Mouse (Mus musculus): ENCODE data around the gene Gm44511. TPM values are rescaled to one million over a fixed set of nuclear protein-coding genes. Genes with fewer than 3 reads are reported as not detected.
A peak's percentile ranks its signal among the peaks of the same experiment; 100 is the strongest.

Gm44511 gene
- not detected in 2 replicates for polyA plus RNA-seq (2015; fragmentation: Nextera tagmentation; extraction: Ambion mirVana)

DNA sequence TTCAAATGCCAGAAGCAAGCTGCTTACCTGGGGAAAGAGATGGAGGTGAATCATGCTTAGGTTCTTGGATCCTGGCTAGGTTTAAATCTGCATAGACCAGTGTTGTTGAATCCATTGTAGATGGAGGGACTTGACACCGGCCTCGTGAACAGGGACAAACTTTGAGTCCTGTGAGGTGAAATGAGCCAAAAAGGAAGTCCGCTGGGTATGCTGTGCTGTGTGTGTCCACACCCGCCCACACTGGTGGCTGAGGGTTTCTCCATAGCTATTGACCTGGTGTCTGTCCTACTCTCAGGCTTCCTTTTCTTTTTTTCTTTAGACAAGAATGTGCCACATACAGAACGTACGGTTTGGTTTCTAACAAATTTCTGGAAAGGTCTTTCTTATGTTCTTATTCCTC lies at the start of gene Gm44511, which contains the start of gene Klrb1b:
TSS of gene Gm44511 (minus strand) at position 184 of the 400 bp plus-strand sequence.
TSS of gene Klrb1b (minus strand) at position 200 of the 400 bp plus-strand sequence.
- Histone ChIP-seq H3K4me3 (no peak within 1 kb of the TSS), H3K27me3 (no peaks in the 10 kb centered on the region), H3K9me3 (no peaks in the 10 kb centered on the region), H3K4me1 (replicated peaks) (no peaks in the 10 kb centered on the region), H3K27ac (no peak within 1 kb of the TSS), H3K36me3 (no peaks in the 10 kb centered on the region), H3K9ac (no peak within 1 kb of the TSS), H3K4me2 (no peak within 1 kb of the TSS)
- 89% methylated on average over 6 of the region's 6 CpGs for WGBS
- ATAC-seq (ENCODE audit: low FRiP score) = no peak

DNA sequence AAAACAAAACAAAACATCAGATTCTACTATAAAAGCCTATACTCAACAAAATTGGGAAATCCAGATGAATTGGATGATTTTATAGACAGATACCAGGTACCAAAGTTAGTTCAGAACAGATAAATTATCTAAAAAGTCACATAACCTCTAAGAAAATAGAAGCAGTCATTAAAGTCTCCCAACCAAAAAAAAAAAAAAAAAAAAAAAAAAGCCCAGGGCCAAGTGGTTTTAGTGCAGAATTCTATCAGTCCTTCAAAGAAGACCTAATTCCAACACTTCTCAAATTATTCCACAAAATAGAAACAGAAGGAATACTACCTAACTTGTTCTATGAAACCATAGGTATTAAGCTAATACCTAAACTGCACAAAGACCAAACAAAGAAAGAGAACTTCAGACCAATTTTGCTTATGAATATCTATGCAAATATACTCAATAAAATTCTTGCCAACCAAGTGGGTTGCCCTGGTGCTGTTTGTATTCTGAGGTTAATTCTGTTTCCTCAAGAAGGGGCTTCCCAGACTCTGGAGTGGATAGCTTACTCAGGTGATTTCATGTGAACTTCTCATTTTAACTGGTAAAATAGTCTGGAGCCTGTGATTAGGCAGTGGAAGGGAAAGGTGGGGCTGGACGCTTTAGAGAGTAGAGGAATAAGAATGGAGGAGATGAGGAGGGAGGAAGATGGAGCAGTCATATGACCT lies 45.9 kb upstream of the Gm44511 start:
- Histone ChIP-seq H3K4me2 (no peak overlapping the region), H3K27ac (no peak overlapping the region), H3K4me1 (replicated peaks) (no peaks in the 10 kb centered on the region), H3K9ac (no peak overlapping the region), H3K27me3 (no peaks in the 10 kb centered on the region), H3K36me3 (no peaks in the 10 kb centered on the region), H3K4me3 (no peak overlapping the region), H3K9me3 (peaks cover 7% of the 10 kb centered on the region; the same call in 1 of the 2 replicates)
- whole genome bisulfite sequencing = 91% methylated on average over 1 of the region's 1 CpGs
- ATAC-seq (ENCODE audit: low FRiP score) = no peak

DNA sequence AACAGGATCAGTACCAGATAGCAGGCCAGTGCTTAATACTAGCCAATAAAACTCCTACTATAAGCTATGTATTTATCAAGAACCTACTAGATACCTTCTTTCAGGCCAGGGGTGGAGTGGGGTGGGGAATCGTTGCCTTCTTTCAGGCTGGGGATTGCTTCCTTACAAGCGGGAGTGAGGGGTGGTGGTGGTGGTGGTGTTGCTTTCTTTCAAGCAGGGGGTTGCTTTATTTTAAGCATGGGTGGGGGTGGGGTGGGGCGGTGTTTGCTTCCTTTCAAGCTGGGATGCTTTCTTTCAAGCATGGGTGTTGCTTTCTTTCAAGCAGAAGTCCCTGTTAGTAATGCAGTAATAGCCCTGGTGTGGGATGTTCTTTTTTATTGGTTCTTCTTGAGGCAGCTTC lies 42.7 kb upstream of the Gm44511 start:
- no peak overlapping the region for H3K9ac ChIP-seq
- no peak overlapping the region for H3K4me2 ChIP-seq
- no peak for ATAC-seq (ENCODE audit: low FRiP score)
- H3K36me3 ChIP-seq = no peaks in the 10 kb centered on the region
- no peaks in the 10 kb centered on the region for H3K9me3 ChIP-seq
- H3K27me3 ChIP-seq = no peaks in the 10 kb centered on the region
- H3K4me3 ChIP-seq = no peak overlapping the region
- no peak overlapping the region for H3K27ac ChIP-seq
- WGBS = 9% methylated on average over 3 of the region's 3 CpGs
- H3K4me1 ChIP-seq (replicated peaks) = no peaks in the 10 kb centered on the region

DNA sequence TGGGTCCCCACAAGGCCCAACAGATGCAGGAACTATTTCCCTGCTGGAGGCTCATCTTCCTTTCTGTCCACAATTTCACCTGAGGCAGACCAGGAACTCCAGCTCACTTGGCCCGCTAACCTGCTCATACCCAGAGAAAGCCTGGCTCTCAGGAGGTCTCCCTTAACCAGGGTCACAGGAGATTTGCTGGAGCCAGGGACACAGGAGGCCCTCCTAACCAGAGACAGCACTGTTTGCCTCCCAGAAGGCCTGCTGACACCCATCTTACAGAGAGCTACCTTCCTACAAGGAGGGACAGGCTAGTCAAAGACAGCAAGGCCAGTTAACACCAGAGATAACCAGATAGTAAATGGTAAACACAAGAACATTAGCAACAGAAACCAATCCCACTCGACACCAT lies 31.9 kb upstream of the Gm44511 start:
- ATAC-seq (ENCODE audit: low FRiP score) = no peak
- Histone ChIP-seq H3K9me3 (no peaks in the 10 kb centered on the region), H3K27ac (no peak overlapping the region), H3K4me2 (no peak overlapping the region), H3K27me3 (no peaks in the 10 kb centered on the region), H3K4me1 (replicated peaks) (no peaks in the 10 kb centered on the region), H3K36me3 (no peaks in the 10 kb centered on the region), H3K4me3 (no peak overlapping the region), H3K9ac (no peak overlapping the region)
- 86% methylated on average over 2 of the region's 2 CpGs for WGBS

DNA sequence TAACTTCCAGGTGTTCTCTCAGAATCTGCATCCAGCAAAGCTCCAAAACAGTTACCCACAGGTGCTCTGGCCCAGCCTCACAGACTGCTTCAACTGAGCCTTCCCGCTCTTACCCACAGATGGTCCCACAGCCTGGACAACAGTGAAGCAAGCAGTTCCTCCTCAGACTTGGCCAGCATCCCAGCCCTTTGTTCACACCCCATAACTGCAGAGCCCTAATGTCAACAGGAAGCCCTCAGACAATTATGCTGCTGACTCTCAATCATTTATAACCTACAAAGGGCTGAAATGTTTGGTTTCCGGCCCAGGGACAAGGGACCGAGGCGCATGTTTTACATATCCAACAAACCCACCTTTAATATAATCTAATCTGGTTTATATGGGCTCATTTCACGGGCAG lies 30.1 kb upstream of the Gm44511 start:
- no peaks in the 10 kb centered on the region for H3K9me3 ChIP-seq
- no peak overlapping the region for H3K4me3 ChIP-seq
- ATAC-seq (ENCODE audit: low FRiP score) = peak; percentile 52; the same call in 1 of the 2 replicates
- H3K27me3 ChIP-seq = no peaks in the 10 kb centered on the region
- H3K9ac ChIP-seq = no peak overlapping the region
- no peak overlapping the region for H3K27ac ChIP-seq
- H3K4me1 ChIP-seq (replicated peaks) = no peaks in the 10 kb centered on the region
- no peaks in the 10 kb centered on the region for H3K36me3 ChIP-seq
- 59% methylated on average over 5 of the region's 5 CpGs for WGBS
- H3K4me2 ChIP-seq = no peak overlapping the region

DNA sequence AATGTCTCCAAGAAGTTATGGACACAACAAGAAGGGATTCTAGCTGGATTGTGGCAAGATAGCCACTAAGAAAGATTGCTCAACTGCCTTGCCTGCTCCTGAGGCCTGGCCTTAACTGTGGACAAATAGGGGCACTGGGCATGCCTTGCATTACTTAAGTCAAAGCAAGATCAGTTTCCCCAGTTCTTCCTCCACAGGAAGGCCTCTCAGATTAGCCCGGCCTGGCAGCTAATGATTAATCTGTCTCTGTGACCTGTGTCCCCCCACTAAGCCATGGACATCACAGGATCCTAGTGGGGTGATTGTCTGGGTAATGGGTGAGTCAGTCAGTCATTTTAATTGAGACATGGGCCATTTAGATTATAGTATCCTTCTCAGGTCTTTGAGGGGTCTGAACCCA lies 29.4 kb upstream of the Gm44511 start:
- Histone ChIP-seq H3K4me3 (no peak overlapping the region), H3K27me3 (no peaks in the 10 kb centered on the region), H3K9ac (no peak overlapping the region), H3K9me3 (no peaks in the 10 kb centered on the region), H3K4me1 (replicated peaks) (no peaks in the 10 kb centered on the region), H3K36me3 (no peaks in the 10 kb centered on the region), H3K4me2 (no peak overlapping the region), H3K27ac (no peak overlapping the region)
- no peak for ATAC-seq (ENCODE audit: low FRiP score)
- WGBS = 56% methylated on average over 1 of the region's 1 CpGs

DNA sequence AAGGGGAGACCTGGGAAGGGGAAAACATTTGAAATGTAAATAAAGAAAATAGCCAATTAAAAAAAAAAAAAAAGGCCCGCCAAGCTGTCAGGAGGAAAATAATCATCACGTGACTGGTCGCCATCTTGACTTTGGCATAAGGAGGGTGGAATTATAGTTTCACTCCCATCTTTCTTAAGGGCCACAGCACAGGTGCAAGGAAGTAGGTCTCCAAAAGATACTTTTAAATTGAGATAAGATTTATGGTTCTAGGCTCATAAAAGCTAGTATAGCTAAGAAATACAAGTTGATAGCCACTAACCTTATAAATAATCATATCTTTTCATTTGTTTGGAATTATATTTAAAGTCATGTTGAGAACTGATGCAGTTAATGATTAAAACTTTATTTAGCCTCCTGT lies 28.8 kb upstream of the Gm44511 start:
- Histone ChIP-seq H3K36me3 (no peaks in the 10 kb centered on the region), H3K27me3 (no peaks in the 10 kb centered on the region), H3K4me1 (replicated peaks) (no peaks in the 10 kb centered on the region), H3K9me3 (no peaks in the 10 kb centered on the region), H3K9ac (no peak overlapping the region), H3K27ac (no peak overlapping the region), H3K4me3 (no peak overlapping the region), H3K4me2 (no peak overlapping the region)
- WGBS = 95% methylated on average over 3 of the region's 3 CpGs
- no peak for ATAC-seq (ENCODE audit: low FRiP score)

DNA sequence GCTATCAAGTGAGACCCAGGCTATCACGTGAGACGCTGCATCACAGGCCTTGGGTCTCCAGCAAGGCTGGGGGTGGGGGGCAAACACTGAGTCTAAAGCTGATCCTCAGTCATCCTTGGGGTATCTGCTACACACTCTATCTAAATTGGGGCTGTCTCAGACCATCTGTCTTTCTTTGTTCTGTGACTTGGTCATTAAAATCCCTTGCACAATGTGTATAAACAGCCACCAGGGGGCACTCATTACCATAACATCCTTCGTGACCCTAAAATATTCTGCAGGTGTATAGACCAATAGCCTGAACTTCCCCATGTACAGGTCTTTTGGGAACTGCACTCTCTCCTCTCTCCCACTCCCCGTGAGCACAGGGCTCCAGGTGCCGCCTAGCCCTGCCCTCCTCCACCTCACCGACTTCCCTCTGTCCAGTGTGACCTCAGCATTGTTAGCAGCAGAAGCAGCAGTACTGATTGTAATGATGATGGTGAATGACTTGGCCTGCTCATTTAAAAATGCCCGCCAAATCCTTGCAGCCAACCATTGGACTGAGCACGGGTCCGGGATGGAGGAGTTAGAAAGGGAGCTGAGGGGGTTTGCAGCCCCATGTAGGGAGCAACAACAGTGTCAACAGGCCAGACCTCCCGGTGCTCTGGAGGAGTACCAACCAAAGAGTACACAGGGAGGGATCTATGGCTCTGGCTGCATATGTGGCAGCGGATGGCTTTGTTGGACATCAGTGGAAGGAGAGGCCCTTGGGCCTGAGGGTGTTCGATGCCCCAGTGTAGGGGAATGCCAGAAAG lies 28.1 kb upstream of the Gm44511 start:
- peak; percentile 78 for ATAC-seq (ENCODE audit: low FRiP score)
- H3K9ac ChIP-seq = no peak overlapping the region
- no peaks in the 10 kb centered on the region for H3K27me3 ChIP-seq
- no peaks in the 10 kb centered on the region for H3K4me1 ChIP-seq (replicated peaks)
- no peaks in the 10 kb centered on the region for H3K36me3 ChIP-seq
- H3K27ac ChIP-seq = no peak overlapping the region
- 51% methylated on average over 12 of the region's 12 CpGs for WGBS
- H3K4me3 ChIP-seq = no peak overlapping the region
- no peaks in the 10 kb centered on the region for H3K9me3 ChIP-seq
- peak overlapping the region; percentile 40 for H3K4me2 ChIP-seq

DNA sequence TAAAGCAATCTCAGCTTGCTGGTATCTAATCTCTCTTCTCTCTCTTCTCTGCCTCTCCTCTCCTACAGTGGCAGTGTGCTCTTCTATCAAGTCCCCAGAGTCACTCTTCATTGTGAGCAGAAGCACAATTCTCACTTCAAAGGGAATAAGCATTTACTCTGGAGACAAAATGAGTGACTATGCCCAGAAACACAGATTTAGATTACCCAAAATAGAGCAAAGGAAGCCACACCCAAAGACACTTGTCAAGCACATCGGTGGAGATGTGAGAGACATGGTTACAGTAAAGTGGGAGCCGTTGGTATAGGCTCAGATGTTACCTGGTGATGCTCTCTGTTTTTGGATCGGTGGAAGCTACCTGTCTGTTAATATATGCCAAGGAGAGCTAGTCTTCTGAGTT lies 26.7 kb upstream of the Gm44511 start:
- no peak for ATAC-seq (ENCODE audit: low FRiP score)
- H3K4me1 ChIP-seq (replicated peaks) = no peaks in the 10 kb centered on the region
- H3K9me3 ChIP-seq = no peaks in the 10 kb centered on the region
- no peak overlapping the region for H3K4me3 ChIP-seq
- H3K27me3 ChIP-seq = no peaks in the 10 kb centered on the region
- H3K9ac ChIP-seq = no peak overlapping the region
- no peaks in the 10 kb centered on the region for H3K36me3 ChIP-seq
- H3K4me2 ChIP-seq = no peak overlapping the region
- no peak overlapping the region for H3K27ac ChIP-seq
- WGBS = 89% methylated on average over 3 of the region's 3 CpGs

DNA sequence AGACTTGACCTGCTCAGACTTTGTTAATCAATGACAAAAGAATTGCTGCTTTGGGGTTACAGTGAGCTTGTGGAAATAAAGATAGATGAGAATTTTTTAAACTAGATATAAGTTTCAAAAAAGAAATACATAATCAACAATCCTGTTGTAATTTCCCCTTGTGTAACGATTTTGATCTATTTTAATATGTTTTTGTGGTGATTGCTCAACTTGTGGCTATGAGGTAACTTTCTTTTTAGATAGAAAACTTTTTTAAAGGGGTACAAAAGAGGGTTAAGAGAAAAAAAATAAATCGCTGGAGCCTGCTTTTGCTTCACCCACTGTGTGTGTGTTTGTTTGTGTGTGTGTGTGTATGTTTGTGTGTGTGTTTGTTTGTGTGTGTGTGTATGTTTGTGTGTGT lies 25.0 kb upstream of the Gm44511 start:
- H3K4me3 ChIP-seq = no peak overlapping the region
- ATAC-seq (ENCODE audit: low FRiP score) = no peak

DNA sequence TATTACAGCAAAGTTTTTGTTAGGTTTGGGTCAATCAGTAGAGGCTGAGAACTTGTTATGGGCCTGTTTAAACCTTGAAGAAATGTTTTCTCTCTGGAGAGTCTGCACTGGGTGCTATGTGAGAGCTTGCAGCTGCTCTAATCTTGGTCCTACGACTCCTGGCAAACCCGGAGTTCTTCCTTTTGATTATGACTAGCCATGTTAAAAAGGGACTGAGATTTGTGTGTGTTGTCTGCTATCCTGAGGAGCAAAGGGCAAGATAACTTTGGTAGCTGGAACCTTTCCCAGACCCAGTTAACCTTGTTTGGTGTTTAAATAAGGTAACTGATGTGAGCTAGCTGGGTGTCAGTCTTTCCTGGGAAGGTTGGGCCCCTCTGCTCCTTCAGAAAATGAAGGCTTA lies 24.6 kb upstream of the Gm44511 start:
- no peaks in the 10 kb centered on the region for H3K27me3 ChIP-seq
- H3K4me1 ChIP-seq (replicated peaks) = no peaks in the 10 kb centered on the region
- no peaks in the 10 kb centered on the region for H3K36me3 ChIP-seq
- H3K27ac ChIP-seq = no peak overlapping the region
- 78% methylated on average over 2 of the region's 2 CpGs for WGBS
- H3K4me3 ChIP-seq = no peak overlapping the region
- no peaks in the 10 kb centered on the region for H3K9me3 ChIP-seq
- ATAC-seq (ENCODE audit: low FRiP score) = no peak
- H3K9ac ChIP-seq = no peak overlapping the region
- H3K4me2 ChIP-seq = no peak overlapping the region

More for the DNA sequence above, 25.0 kb upstream of the Gm44511 start:
- Histone ChIP-seq H3K27me3 (no peaks in the 10 kb centered on the region), H3K27ac (no peak overlapping the region), H3K4me1 (replicated peaks) (no peaks in the 10 kb centered on the region), H3K4me2 (no peak overlapping the region), H3K9me3 (no peaks in the 10 kb centered on the region), H3K36me3 (no peaks in the 10 kb centered on the region), H3K9ac (no peak overlapping the region)
- WGBS = 91% methylated on average over 2 of the region's 2 CpGs

DNA sequence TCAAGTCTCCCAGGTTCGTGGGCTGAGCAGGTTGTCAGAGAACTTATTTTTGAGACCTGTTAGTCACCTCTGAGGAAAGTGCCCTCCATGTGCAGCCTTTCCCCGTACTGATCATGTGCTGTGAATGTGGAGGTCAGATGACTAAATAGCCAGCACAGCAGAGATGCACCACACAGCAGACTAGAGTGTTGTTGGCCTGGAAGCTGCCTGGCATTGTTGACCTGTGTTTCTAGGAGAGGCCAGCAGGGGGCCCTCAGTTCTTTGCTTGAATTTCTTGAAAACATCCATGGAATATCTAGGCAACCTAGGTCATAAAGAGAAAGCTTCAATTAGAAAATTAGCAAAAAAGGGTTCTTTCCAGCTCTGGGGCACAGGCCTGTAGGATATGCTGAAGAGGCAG lies 23.8 kb upstream of the Gm44511 start:
- H3K4me2 ChIP-seq = no peak overlapping the region
- WGBS = 55% methylated on average over 2 of the region's 2 CpGs
- ATAC-seq (ENCODE audit: low FRiP score) = no peak
- no peak overlapping the region for H3K9ac ChIP-seq
- H3K4me1 ChIP-seq (replicated peaks) = no peaks in the 10 kb centered on the region
- no peaks in the 10 kb centered on the region for H3K27me3 ChIP-seq
- no peak overlapping the region for H3K4me3 ChIP-seq
- H3K36me3 ChIP-seq = no peaks in the 10 kb centered on the region
- H3K27ac ChIP-seq = no peak overlapping the region
- H3K9me3 ChIP-seq = no peaks in the 10 kb centered on the region

DNA sequence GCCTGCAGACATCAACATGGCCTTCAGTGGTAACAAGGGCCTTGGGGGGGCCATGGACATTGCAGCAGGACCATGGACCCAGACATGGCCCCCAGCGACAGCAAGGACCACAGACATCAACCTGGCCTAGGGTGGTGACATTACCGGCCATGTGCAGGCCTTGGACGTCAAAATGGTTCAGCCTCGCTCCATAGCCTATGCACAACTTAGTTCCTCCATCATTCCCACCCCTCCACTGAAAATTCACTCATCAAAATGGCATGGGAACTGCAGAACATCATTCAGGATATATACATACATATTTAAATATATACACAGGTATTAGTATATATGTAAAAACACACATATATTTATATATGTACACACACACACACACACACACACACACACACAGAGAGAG lies 21.3 kb upstream of the Gm44511 start:
- Histone ChIP-seq H3K9me3 (no peaks in the 10 kb centered on the region), H3K4me1 (replicated peaks) (peaks cover 8% of the 10 kb centered on the region), H3K27ac (no peak overlapping the region), H3K4me3 (no peak overlapping the region), H3K36me3 (no peaks in the 10 kb centered on the region), H3K9ac (no peak overlapping the region), H3K4me2 (no peak overlapping the region), H3K27me3 (no peaks in the 10 kb centered on the region)
- 94% methylated on average over 4 of the region's 4 CpGs for WGBS
- ATAC-seq (ENCODE audit: low FRiP score) = no peak

All from hindbrain, embryonic 13.5 days (tissue).